Mouse (Mus musculus): ENCODE data around the gene Agbl4. TPM values are rescaled to one million over a fixed set of nuclear protein-coding genes. Genes with fewer than 3 reads are reported as not detected.

Gene Agbl4
- polyA plus RNA-seq, 1 experiment, result not detected

DNA sequence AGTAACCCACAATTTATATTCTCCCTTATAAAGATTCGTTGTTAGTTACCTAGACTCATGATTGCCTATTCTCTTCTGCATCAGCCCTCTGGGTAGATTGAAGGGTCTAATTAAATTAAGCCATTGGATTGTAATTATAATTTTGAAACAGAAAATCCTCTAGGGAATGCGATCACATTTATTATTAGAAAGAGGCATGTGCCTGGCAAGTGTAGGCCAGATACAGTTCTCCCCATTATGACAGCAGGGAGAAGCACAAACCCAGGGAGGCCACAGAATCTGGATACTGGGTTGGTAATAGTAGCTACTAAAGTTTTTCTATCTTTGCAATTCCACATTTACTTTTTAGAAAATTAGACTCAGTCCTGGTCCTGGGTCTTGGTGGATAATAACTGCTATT, 887.2 kb downstream of the Agbl4 start:
- no peaks in the 10 kb centered on the region for H3K27me3 ChIP-seq (ENCODE audit: control insufficient read depth)
- no peaks in the 10 kb centered on the region for H3K9me3 ChIP-seq (ENCODE audit: control insufficient read depth, low read length)
- H3K4me3 ChIP-seq (replicated peaks), result no peak overlapping the region
- H3K4me1 ChIP-seq (ENCODE audit: control insufficient read depth), result no peaks in the 10 kb centered on the region
- TF ChIP-seq GATA1 (IDR thresholded peaks at IDR 0.05; ENCODE audit: low read length), result no peak
- no peak for TF ChIP-seq TAL1 (IDR thresholded peaks at IDR 0.05; ENCODE audit: low read length)
- H3K36me3 ChIP-seq (ENCODE audit: control insufficient read depth), result no peaks in the 10 kb centered on the region

DNA sequence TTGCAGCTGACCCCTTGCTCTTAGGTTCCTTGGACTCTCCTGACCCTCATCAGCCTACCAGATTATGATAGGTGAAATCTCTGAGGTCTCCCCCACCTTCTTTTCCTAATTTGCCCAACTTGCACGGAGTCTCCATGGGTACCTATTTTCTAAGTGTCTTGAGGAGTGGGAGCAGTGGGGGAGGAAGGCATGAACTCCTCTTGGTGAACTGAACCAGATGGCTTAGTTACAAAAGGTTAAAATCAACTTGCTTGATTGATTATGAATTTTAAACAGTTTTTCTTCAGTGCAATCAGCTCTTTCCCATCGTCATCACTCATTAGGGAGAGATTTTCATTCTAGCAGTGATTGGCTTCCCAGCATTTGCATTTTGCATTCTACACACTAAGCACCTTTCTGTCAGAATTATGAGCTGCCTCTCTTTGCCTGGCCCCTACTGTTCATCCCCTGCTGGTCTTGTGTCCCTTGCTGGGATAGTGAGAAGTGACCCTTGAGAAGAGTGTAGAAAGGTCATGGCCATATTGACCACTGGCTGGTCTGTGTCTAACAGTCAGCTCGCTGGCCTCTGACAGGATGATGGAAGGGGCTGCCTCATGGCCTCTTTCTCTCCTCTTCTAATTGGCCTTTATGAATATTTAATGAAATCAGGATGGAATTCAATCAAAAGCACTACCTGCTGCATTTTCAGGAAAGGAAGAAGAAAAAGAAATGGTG, 897.2 kb downstream of the Agbl4 start:
- Histone ChIP-seq H3K9me3 (ENCODE audit: control insufficient read depth, low read length) (no peaks in the 10 kb centered on the region; the same call in 1 of the 2 replicates), H3K4me3 (replicated peaks) (no peak overlapping the region), H3K27me3 (ENCODE audit: control insufficient read depth) (no peaks in the 10 kb centered on the region), H3K36me3 (ENCODE audit: control insufficient read depth) (no peaks in the 10 kb centered on the region), H3K4me1 (ENCODE audit: control insufficient read depth) (no peaks in the 10 kb centered on the region)
- TF ChIP-seq GATA1 (IDR thresholded peaks at IDR 0.05; ENCODE audit: low read length) (no peak), TAL1 (IDR thresholded peaks at IDR 0.05; ENCODE audit: low read length) (no peak)

DNA sequence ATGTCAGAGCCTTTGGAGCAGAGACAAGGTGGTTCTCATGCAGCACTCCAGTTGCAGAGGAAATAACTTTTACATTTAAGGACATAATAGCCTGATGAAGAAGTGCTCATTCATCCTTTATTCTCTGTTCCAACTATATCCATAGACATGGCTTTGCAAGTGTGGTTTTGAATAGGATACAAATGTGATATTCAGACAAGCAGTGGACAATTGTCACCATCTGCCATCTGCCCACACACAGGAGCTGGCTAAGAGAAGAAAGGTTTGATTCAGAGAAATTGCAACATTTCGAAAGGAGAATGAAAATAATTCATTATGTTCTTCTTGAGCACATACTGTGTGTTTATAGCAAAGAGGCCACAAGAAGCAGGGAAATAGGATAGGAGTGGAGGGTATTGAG, 909.1 kb downstream of the Agbl4 start:
- Histone ChIP-seq H3K9me3 (ENCODE audit: control insufficient read depth, low read length) (no peaks in the 10 kb centered on the region), H3K27me3 (ENCODE audit: control insufficient read depth) (no peaks in the 10 kb centered on the region), H3K36me3 (ENCODE audit: control insufficient read depth) (no peaks in the 10 kb centered on the region), H3K4me3 (replicated peaks) (no peak overlapping the region), H3K4me1 (ENCODE audit: control insufficient read depth) (no peaks in the 10 kb centered on the region)
- TF ChIP-seq TAL1 (IDR thresholded peaks at IDR 0.05; ENCODE audit: low read length) (no peak), GATA1 (IDR thresholded peaks at IDR 0.05; ENCODE audit: low read length) (no peak)

DNA sequence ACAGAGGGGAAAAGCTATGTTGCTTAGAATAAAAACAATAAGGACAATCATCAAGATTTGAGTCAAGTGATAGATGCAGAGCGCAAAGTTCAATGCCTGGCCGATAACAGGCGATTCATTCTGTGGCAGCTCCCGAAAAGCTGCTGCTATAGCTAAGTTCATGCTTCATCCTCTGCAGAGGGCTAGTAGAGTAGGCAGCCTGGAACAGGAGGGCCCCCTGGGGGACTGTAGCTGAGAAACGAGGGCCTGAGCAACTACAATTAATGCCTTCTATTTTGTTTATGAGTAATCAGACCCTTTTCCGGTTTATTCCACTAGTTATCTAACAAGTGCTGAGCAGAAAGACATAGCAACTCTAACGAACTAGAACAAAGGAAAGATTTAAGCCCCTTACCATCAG, 909.7 kb downstream of the Agbl4 start:
- Histone ChIP-seq H3K27me3 (ENCODE audit: control insufficient read depth) (no peaks in the 10 kb centered on the region), H3K4me1 (ENCODE audit: control insufficient read depth) (no peaks in the 10 kb centered on the region), H3K36me3 (ENCODE audit: control insufficient read depth) (no peaks in the 10 kb centered on the region), H3K9me3 (ENCODE audit: control insufficient read depth, low read length) (no peaks in the 10 kb centered on the region), H3K4me3 (replicated peaks) (no peak overlapping the region)
- TF ChIP-seq TAL1 (IDR thresholded peaks at IDR 0.05; ENCODE audit: low read length) (no peak), GATA1 (IDR thresholded peaks at IDR 0.05; ENCODE audit: low read length) (no peak)

- no peak for TF ChIP-seq GATA1 (IDR thresholded peaks at IDR 0.05; ENCODE audit: low read length)
- no peak for TF ChIP-seq TAL1 (IDR thresholded peaks at IDR 0.05; ENCODE audit: low read length)
- Histone ChIP-seq H3K36me3 (ENCODE audit: control insufficient read depth) (no peaks in the 10 kb centered on the region), H3K27me3 (ENCODE audit: control insufficient read depth) (no peaks in the 10 kb centered on the region), H3K9me3 (ENCODE audit: control insufficient read depth, low read length) (no peaks in the 10 kb centered on the region), H3K4me1 (ENCODE audit: control insufficient read depth) (no peaks in the 10 kb centered on the region), H3K4me3 (replicated peaks) (no peak overlapping the region)
These were observed 910.2 kb downstream of the Agbl4 start for GRCm38 (mm10) chr4:111307633-111308032.

GRCm38 (mm10) chr4:111308572-111309288, 911.3 kb downstream of the Agbl4 start:
- H3K9me3 ChIP-seq (ENCODE audit: control insufficient read depth, low read length), result no peaks in the 10 kb centered on the region
- H3K27me3 ChIP-seq (ENCODE audit: control insufficient read depth), result no peaks in the 10 kb centered on the region
- no peaks in the 10 kb centered on the region for H3K36me3 ChIP-seq (ENCODE audit: control insufficient read depth)
- H3K4me3 ChIP-seq (replicated peaks), result no peak overlapping the region
- H3K4me1 ChIP-seq (ENCODE audit: control insufficient read depth), result no peaks in the 10 kb centered on the region
- TF ChIP-seq TAL1 (IDR thresholded peaks at IDR 0.05; ENCODE audit: low read length) (no peak), GATA1 (IDR thresholded peaks at IDR 0.05; ENCODE audit: low read length) (no peak)

- no peaks in the 10 kb centered on the region for H3K9me3 ChIP-seq (ENCODE audit: control insufficient read depth, low read length)
- no peaks in the 10 kb centered on the region for H3K36me3 ChIP-seq (ENCODE audit: control insufficient read depth)
- H3K4me3 ChIP-seq (replicated peaks), result no peak overlapping the region
- H3K4me1 ChIP-seq (ENCODE audit: control insufficient read depth), result no peaks in the 10 kb centered on the region
- H3K27me3 ChIP-seq (ENCODE audit: control insufficient read depth), result no peaks in the 10 kb centered on the region
- TF ChIP-seq GATA1 (IDR thresholded peaks at IDR 0.05; ENCODE audit: low read length) (no peak), TAL1 (IDR thresholded peaks at IDR 0.05; ENCODE audit: low read length) (no peak)
These were observed 929.6 kb downstream of the Agbl4 start for GRCm38 (mm10) chr4:111327094-111327493.

DNA sequence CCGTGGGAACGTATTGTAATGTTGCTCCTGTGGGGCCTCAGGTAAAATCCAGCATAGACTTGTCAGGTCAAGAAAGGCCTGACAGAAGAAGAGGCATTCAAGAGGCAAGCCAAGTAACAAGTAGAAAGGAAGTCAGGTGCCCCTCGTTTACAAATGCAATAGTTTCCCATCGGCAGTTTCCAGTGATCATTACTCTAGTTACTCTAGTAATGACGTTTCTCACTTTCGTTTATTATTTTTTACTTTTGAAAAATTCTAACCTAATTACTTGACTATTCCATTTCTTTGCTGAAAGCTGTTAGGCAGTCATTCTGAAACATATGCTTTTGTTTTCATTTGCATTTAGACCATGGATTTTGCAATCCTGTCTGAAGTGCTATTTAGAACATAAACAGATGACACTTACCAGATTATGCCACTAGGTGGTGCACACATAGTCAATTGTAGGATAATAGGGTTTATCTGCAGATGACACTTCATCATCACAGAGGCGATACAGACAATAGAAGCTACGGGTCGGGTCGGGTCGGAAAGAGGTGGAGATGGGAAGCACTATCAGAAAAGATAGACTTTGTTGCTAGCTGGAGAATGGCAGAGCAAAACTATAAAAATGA, 930.4 kb downstream of the Agbl4 start:
- TF ChIP-seq GATA1 (IDR thresholded peaks at IDR 0.05; ENCODE audit: low read length), result no peak
- TF ChIP-seq TAL1 (IDR thresholded peaks at IDR 0.05; ENCODE audit: low read length), result no peak
- H3K4me3 ChIP-seq (replicated peaks), result no peak overlapping the region
- H3K27me3 ChIP-seq (ENCODE audit: control insufficient read depth), result no peaks in the 10 kb centered on the region
- H3K36me3 ChIP-seq (ENCODE audit: control insufficient read depth), result no peaks in the 10 kb centered on the region
- H3K4me1 ChIP-seq (ENCODE audit: control insufficient read depth), result no peaks in the 10 kb centered on the region
- no peaks in the 10 kb centered on the region for H3K9me3 ChIP-seq (ENCODE audit: control insufficient read depth, low read length)

GRCm38 (mm10) chr4:111329501-111329900, 932.0 kb downstream of the Agbl4 start:
- Histone ChIP-seq H3K4me3 (replicated peaks) (no peak overlapping the region), H3K36me3 (ENCODE audit: control insufficient read depth) (no peaks in the 10 kb centered on the region), H3K27me3 (ENCODE audit: control insufficient read depth) (no peaks in the 10 kb centered on the region), H3K4me1 (ENCODE audit: control insufficient read depth) (no peaks in the 10 kb centered on the region), H3K9me3 (ENCODE audit: control insufficient read depth, low read length) (no peaks in the 10 kb centered on the region)
- TF ChIP-seq GATA1 (IDR thresholded peaks at IDR 0.05; ENCODE audit: low read length) (no peak), TAL1 (IDR thresholded peaks at IDR 0.05; ENCODE audit: low read length) (no peak)

Measured in erythroblast, embryonic 14.5 days (primary cell).